Mouse (Mus musculus) left cerebral cortex, adult 18-20 months (tissue): ENCODE data around the gene Il31ra. TPM values are rescaled to one million over a fixed set of nuclear protein-coding genes. Genes with fewer than 3 reads are reported as not detected.

ENCODE experiments used
- total RNA-seq, 2 experiments: library from RNA; stranded (reverse); gene quantifications; 2 replicates each; pipeline ENCODE4 v1.2.3; 2021

The Il31ra gene
- total RNA-seq, 2 experiments from 2014 or later, result 0.12 TPM; not detected in 1

Other genes with a start within 250 kb of the Il31ra start
- 10 to 100 TPM; 78.5 to 88.1 TPM for gene Il6st, start 130.3 kb downstream of the Il31ra start, total RNA-seq
- gene Ddx4, start 58.1 kb upstream of the Il31ra start, total RNA-seq, result 1 to 10 TPM; 1.6 to 1.7 TPM
- gene Slc38a9, start 66.4 kb upstream of the Il31ra start, total RNA-seq, result 10 to 100 TPM; 24.3 to 25.4 TPM
- 10 to 100 TPM; 26.7 to 33.7 TPM for gene Plpp1, start 206.4 kb upstream of the Il31ra start, total RNA-seq